Mouse (Mus musculus) CH12.LX (cell line): ENCODE measurements around the gene Pip5kl1. TPM values are rescaled to one million over a fixed set of nuclear protein-coding genes. Genes with fewer than 3 reads are reported as not detected.

ENCODE experiments used
- DNase-seq: peaks from one replicate; pipeline ENCODE4 v3.0.0-alpha.2; 2013; ENCODE audit errors: extremely low read depth
- H3K27ac ChIP-seq: 2 replicates; pipeline ENCODE4 v1.5.1; 2012; ENCODE audit warnings: low read depth, mild to moderate bottlenecking, control low read depth, moderate library complexity; ENCODE audit not compliant: insufficient read depth
- H3K27me3 ChIP-seq: replicated peaks from 2 replicates; pipeline ENCODE3; 2012; ENCODE audit warnings: inconsistent platforms
- H3K36me3 ChIP-seq, 2 experiments: replicated peaks in 1 of 2; 2 replicates each; pipeline versions ENCODE3 to v1.6.1; 2012; ENCODE audit warnings: inconsistent platforms in 1 of 2, low read length in 1 of 2, mild to moderate bottlenecking in 1 of 2, mixed read lengths in 1 of 2, moderate library complexity in 1 of 2; ENCODE audit not compliant: control insufficient read depth in 1 of 2, insufficient read depth in 1 of 2
- H3K4me1 ChIP-seq, 2 experiments: 2 replicates each; pipeline ENCODE4 v1.6.1; 2012; ENCODE audit warnings: inconsistent platforms in 1 of 2, moderate library complexity in 1 of 2; ENCODE audit not compliant: insufficient read depth in 2 of 2, control insufficient read depth in 1 of 2
- H3K4me2 ChIP-seq: 2 replicates; pipeline ENCODE4 v1.6.1; 2012; ENCODE audit warnings: low read depth, mild to moderate bottlenecking, control low read depth; ENCODE audit not compliant: poor library complexity, insufficient read depth, severe bottlenecking
- H3K4me3 ChIP-seq, 3 experiments: fragments of 150-350 bp in 1 of 3; sonication (generic) in 1 of 3; replicated peaks in 1 of 3; 2 replicates each; pipeline versions ENCODE3 to v1.5.1; 2011 to 2012; ENCODE audit warnings: low read depth in 2 of 3, low read length in 2 of 3, mild to moderate bottlenecking in 2 of 3, moderate library complexity in 2 of 3, control low read depth in 1 of 3, improper control_type of control experiment in 1 of 3, inconsistent platforms in 1 of 3, mixed read lengths in 1 of 3; ENCODE audit not compliant: poor library complexity in 1 of 3
- H3K79me2 ChIP-seq: replicated peaks from 2 replicates; pipeline ENCODE4 v1.6.1; 2012; ENCODE audit warnings: mild to moderate bottlenecking, moderate library complexity; ENCODE audit not compliant: control insufficient read depth, poor library complexity, insufficient read depth, severe bottlenecking; ENCODE audit errors: extremely low read depth
- H3K9ac ChIP-seq: 2 replicates; pipeline ENCODE4 v1.6.1; 2012; ENCODE audit warnings: low read depth, mild to moderate bottlenecking, control low read depth, moderate library complexity; ENCODE audit not compliant: insufficient read depth
- H3K9me3 ChIP-seq: replicated peaks from 2 replicates; pipeline ENCODE3; 2012; ENCODE audit warnings: low read length, inconsistent platforms, mixed read lengths
- BHLHE40 ChIP-seq: IDR thresholded peaks from 2 replicates; pipeline ENCODE4 v1.6.1; 2011; ENCODE audit warnings: mild to moderate bottlenecking, low read depth, low read length, improper control_type of control experiment
- CHD1 ChIP-seq: IDR thresholded peaks from 2 replicates; pipeline ENCODE4 v1.6.1; 2012; ENCODE audit warnings: low read depth, low read length, improper control_type of control experiment, inconsistent platforms
- CTCF ChIP-seq, 2 experiments: IDR thresholded peaks in 1 of 2; conservative IDR thresholded peaks in 1 of 2; 2 replicates each; pipeline ENCODE4 v1.5.1; 2011 to 2012; ENCODE audit warnings: low read depth in 2 of 2, low read length in 2 of 2, improper control_type of control experiment in 1 of 2, inconsistent platforms in 1 of 2, mild to moderate bottlenecking in 1 of 2, moderate library complexity in 1 of 2
- EP300 ChIP-seq: IDR thresholded peaks from 2 replicates; pipeline ENCODE4 v1.6.1; 2011; ENCODE audit warnings: low read length, improper control_type of control experiment
- ETS1 ChIP-seq: conservative IDR thresholded peaks from 2 replicates; pipeline ENCODE4 v1.6.1; 2012; ENCODE audit warnings: low read depth, mild to moderate bottlenecking, inconsistent platforms, low read length, improper control_type of control experiment, moderate library complexity
- GABPA ChIP-seq: IDR thresholded peaks from 2 replicates; pipeline ENCODE4 v1.6.1; 2012; ENCODE audit warnings: low read depth, low read length, improper control_type of control experiment, inconsistent platforms; ENCODE audit not compliant: insufficient replicate concordance
- IRF4 ChIP-seq: IDR thresholded peaks from 2 replicates; pipeline ENCODE4 v1.6.1; 2014; ENCODE audit warnings: low read depth, mild to moderate bottlenecking, inconsistent platforms, low read length, improper control_type of control experiment
- JUN ChIP-seq: IDR thresholded peaks from 2 replicates; pipeline ENCODE4 v1.6.1; 2011; ENCODE audit warnings: low read depth, mild to moderate bottlenecking, low read length, improper control_type of control experiment, moderate library complexity; ENCODE audit not compliant: insufficient read depth
- KAT2A ChIP-seq: IDR thresholded peaks from 2 replicates; pipeline ENCODE4 v1.6.1; 2012; ENCODE audit warnings: low read length, improper control_type of control experiment, inconsistent platforms; ENCODE audit not compliant: insufficient replicate concordance
- MAFK ChIP-seq: IDR thresholded peaks from 2 replicates; pipeline ENCODE4 v1.6.1; 2011; ENCODE audit warnings: low read length, improper control_type of control experiment; ENCODE audit not compliant: insufficient replicate concordance
- MAX ChIP-seq: IDR thresholded peaks from 2 replicates; pipeline ENCODE4 v1.6.1; 2011; ENCODE audit warnings: low read length, improper control_type of control experiment
- MAZ ChIP-seq: IDR thresholded peaks from 2 replicates; pipeline ENCODE4 v1.6.1; 2012; ENCODE audit warnings: low read depth, mild to moderate bottlenecking, inconsistent platforms, low read length, improper control_type of control experiment, moderate library complexity
- MEF2A ChIP-seq: IDR thresholded peaks from 2 replicates; pipeline ENCODE4 v1.6.1; 2014; ENCODE audit warnings: low read depth, mild to moderate bottlenecking, inconsistent platforms, low read length, improper control_type of control experiment, borderline replicate concordance
- MXI1 ChIP-seq: IDR thresholded peaks from 2 replicates; pipeline ENCODE4 v1.6.1; 2011; ENCODE audit warnings: mild to moderate bottlenecking, low read depth, low read length, improper control_type of control experiment
- NELFE ChIP-seq: IDR thresholded peaks from 2 replicates; pipeline ENCODE4 v1.6.1; 2011; ENCODE audit warnings: low read depth, low read length, improper control_type of control experiment
- PAX5 ChIP-seq: IDR thresholded peaks from 2 replicates; pipeline ENCODE4 v1.6.1; 2012; ENCODE audit warnings: low read length, inconsistent platforms, mixed read lengths
- POLR2A ChIP-seq: IDR thresholded peaks from 2 replicates; pipeline ENCODE4 v1.6.1; 2011; ENCODE audit warnings: low read depth, mild to moderate bottlenecking, improper control_type of control experiment, low read length
- POLR2AphosphoS2 ChIP-seq: IDR thresholded peaks from 2 replicates; pipeline ENCODE4 v1.6.1; 2011; ENCODE audit warnings: low read depth, low read length, improper control_type of control experiment
- RAD21 ChIP-seq: IDR thresholded peaks from 2 replicates; pipeline ENCODE4 v1.6.1; 2011; ENCODE audit warnings: low read depth, mild to moderate bottlenecking, low read length, improper control_type of control experiment, moderate library complexity
- RCOR1 ChIP-seq: conservative IDR thresholded peaks from 2 replicates; pipeline ENCODE4 v1.6.1; 2012; ENCODE audit warnings: low read depth, mild to moderate bottlenecking, inconsistent platforms, low read length, improper control_type of control experiment
- TBP ChIP-seq: conservative IDR thresholded peaks from 2 replicates; pipeline ENCODE4 v1.6.1; 2011; ENCODE audit warnings: low read depth, low read length, improper control_type of control experiment
- TCF12 ChIP-seq: IDR thresholded peaks from 2 replicates; pipeline ENCODE4 v1.6.1; 2014; ENCODE audit warnings: low read depth, mild to moderate bottlenecking, inconsistent platforms, low read length, improper control_type of control experiment
- UBTF ChIP-seq: IDR thresholded peaks from 2 replicates; pipeline ENCODE4 v1.6.1; 2012; ENCODE audit warnings: low read depth, mild to moderate bottlenecking, inconsistent platforms, low read length, improper control_type of control experiment, moderate library complexity
- USF1 ChIP-seq: IDR thresholded peaks from 2 replicates; pipeline ENCODE4 v1.6.1; 2014; ENCODE audit warnings: low read depth, mild to moderate bottlenecking, inconsistent platforms, low read length, improper control_type of control experiment
- USF2 ChIP-seq: conservative IDR thresholded peaks from 2 replicates; pipeline ENCODE4 v1.6.1; 2011; ENCODE audit warnings: low read depth, low read length, improper control_type of control experiment
- ZMIZ1 ChIP-seq: IDR thresholded peaks from 2 replicates; pipeline ENCODE4 v1.6.1; 2012; ENCODE audit warnings: low read depth, mild to moderate bottlenecking, inconsistent platforms, low read length, improper control_type of control experiment
- ZNF384 ChIP-seq: IDR thresholded peaks from 2 replicates; pipeline ENCODE4 v1.6.1; 2012; ENCODE audit warnings: low read depth, low read length, improper control_type of control experiment, inconsistent platforms
- dilution Hi-C: fragments of 300-500 bp; cut with MboI; formaldehyde crosslinking; loops from 2 replicates; pipeline ENCODE4 v1.14.3; 2020; ENCODE audit warnings: low sequenced_read_pairs; ENCODE audit not compliant: extremely low pct_unique_long_range_greater_than_20kb, extremely low pct_ligation_motif_present
- in situ Hi-C: fragments of 300-500 bp; cut with MboI; formaldehyde crosslinking; loops from 3 replicates; pipeline ENCODE4 v1.14.3; 2019; ENCODE audit warnings: low sequenced_read_pairs, low pct_ligation_motif_present, low pct_unique_long_range_greater_than_20kb, mixed read lengths
- polyA plus RNA-seq: library from polyadenylated mRNA; unstranded; fragments of >175 nt; gene quantifications from 2 replicates; pipeline ENCODE4 v1.2.1, GENCODE M21; 2012; ENCODE audit warnings: low read depth; ENCODE audit not compliant: insufficient read length
- total RNA-seq, 2 experiments: library from RNA; depleted of rRNA; stranded (reverse); fragments of 300-350 nt in 1 of 2; fragments of >200 nt in 1 of 2; gene quantifications; 2 replicates each; pipeline ENCODE4 v1.2.3; 2012 to 2014

Pip5kl1 gene
- total and polyA plus RNA-seq, 3 experiments: 0.28 to 0.64 (median 0.57) TPM

DNA sequence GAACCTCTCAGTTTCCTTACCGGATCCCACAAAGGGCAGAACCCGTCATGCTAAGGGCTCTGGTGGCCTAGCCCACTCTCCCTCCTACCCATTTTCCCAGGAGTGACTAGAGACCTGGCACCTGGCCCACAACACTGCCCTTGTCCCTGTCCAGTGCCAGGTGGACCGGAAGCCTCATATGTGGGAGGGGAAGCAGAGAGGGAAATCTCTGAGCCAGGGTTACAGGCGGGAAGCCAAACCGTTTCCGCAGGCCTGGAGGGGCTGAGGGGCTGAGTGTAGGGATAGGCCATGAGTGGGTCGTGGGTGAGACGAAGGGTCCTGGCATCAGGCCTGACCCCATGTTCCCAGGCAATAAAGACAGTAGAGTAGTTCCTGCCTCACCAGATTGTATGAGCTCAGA is 23.9 kb downstream of the Pip5kl1 start:
- peaks cover 0 to 19% of the 10 kb centered on the region in 2 experiments; a peak in 2 of 4 replicates for H3K4me1 ChIP-seq
- no peak for DNase-seq
- H3K9me3 ChIP-seq: no peaks in the 10 kb centered on the region
- no peak overlapping the region for H3K27ac ChIP-seq
- no peaks in the 10 kb centered on the region for H3K79me2 ChIP-seq
- peaks cover 46 to 72% of the 10 kb centered on the region in 2 experiments for H3K36me3 ChIP-seq
- TF ChIP-seq EP300: no peak
- TF ChIP-seq NELFE: no peak
- no peak for TF ChIP-seq MAFK
- no peak for TF ChIP-seq CTCF (conservative IDR thresholded peaks at IDR 0.05 in 1 of 2, IDR thresholded peaks at IDR 0.05 in 1 of 2; ENCODE audit: low read depth in 2 of 2, low read length in 2 of 2)
- TF ChIP-seq CHD1: no peak
- no peak for TF ChIP-seq TBP
- no peak for TF ChIP-seq BHLHE40
- TF ChIP-seq ZMIZ1: no peak
- no peak for TF ChIP-seq USF2
- TF ChIP-seq PAX5: no peak
- TF ChIP-seq POLR2AphosphoS2: no peak
- no peak for TF ChIP-seq KAT2A
- no peak for TF ChIP-seq MEF2A
- TF ChIP-seq GABPA: no peak
- no peak for TF ChIP-seq RAD21
- no peak for TF ChIP-seq TCF12
- no peak for TF ChIP-seq UBTF
- TF ChIP-seq, all 38 proteins: peak for 0
- Histone ChIP-seq H3K27me3 (no peaks in the 10 kb centered on the region), H3K4me3 (no peak overlapping the region), H3K9ac (no peak overlapping the region), H3K4me2 (no peak overlapping the region)
- in situ Hi-C loops: no loop called here
- dilution Hi-C loops: no loop called here

DNA sequence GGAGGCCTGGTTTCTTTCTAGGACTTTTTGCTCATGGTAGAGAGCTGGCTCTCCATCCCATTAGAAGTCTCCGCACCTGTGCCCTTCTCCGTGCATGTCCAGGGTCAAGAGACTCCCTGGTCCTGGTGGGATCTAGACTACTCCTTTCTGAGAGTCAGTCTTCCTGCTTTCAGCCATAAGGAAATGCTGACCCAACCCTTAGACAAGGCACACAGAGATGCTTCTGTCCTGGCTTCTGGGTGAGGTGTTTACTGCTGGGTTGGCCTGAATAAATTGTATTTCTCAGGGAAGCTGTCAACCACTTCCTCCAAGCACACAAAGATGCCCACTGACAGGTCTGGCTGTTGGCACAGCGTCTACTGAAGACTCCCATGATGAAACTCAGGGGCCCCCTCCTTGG is 24.8 kb downstream of the Pip5kl1 start, which contains the start of gene St6galnac6:
TSS of gene St6galnac6 (plus strand) at position 301 of the 400 bp plus-strand sequence.
- in situ Hi-C loops: no loop called here
- Histone ChIP-seq H3K4me2 (no peak within 1 kb of the TSS), H3K4me1 (peaks cover 0 to 19% of the 10 kb centered on the region in 2 experiments; a peak in 2 of 4 replicates), H3K27ac (no peak within 1 kb of the TSS), H3K4me3 (no peak within 1 kb of the TSS), H3K27me3 (no peaks in the 10 kb centered on the region), H3K36me3 (peaks cover 37 to 63% of the 10 kb centered on the region in 2 experiments), H3K79me2 (no peaks in the 10 kb centered on the region), H3K9me3 (no peaks in the 10 kb centered on the region), H3K9ac (no peak within 1 kb of the TSS)
- no peak for DNase-seq
- dilution Hi-C loops: no loop called here
- no peak for TF ChIP-seq PAX5
- TF ChIP-seq POLR2AphosphoS2: no peak
- no peak for TF ChIP-seq MAZ
- TF ChIP-seq ZNF384: no peak
- TF ChIP-seq USF2: no peak
- TF ChIP-seq RCOR1: no peak
- TF ChIP-seq USF1: no peak
- no peak for TF ChIP-seq TCF12
- TF ChIP-seq ETS1: no peak
- TF ChIP-seq GABPA: no peak
- no peak for TF ChIP-seq POLR2A
- no peak for TF ChIP-seq JUN
- no peak for TF ChIP-seq MAX
- no peak for TF ChIP-seq EP300
- no peak for TF ChIP-seq IRF4
- no peak for TF ChIP-seq MXI1
